Mouse (Mus musculus): ENCODE data around the gene Uncx. TPM values are rescaled to one million over a fixed set of nuclear protein-coding genes. Genes with fewer than 3 reads are reported as not detected.

Gene Uncx
- total and polyA plus RNA-seq, 3 experiments: not detected

DNA sequence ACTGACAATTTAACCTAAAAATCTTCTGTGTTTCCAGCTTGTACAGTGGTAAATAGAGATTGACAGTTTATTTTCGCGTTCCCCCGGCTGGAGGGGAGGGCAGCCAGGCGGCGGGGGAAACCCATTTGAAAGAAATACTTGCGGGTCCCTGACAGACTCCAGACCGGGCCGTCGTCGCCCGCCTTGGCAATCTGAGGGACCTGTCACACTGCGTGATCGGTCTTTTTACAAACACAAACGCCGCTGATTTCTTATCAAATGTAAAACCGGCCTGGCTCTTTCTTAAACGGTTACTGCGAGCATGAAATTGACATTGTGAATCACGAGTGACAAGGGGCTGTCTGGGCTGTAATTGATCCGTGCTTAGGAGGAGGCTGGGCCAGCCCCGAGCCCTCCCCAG, 50.5 kb downstream of the Uncx start:
- no peaks in the 10 kb centered on the region for H3K4me1 ChIP-seq (ENCODE audit: control insufficient read depth in 1 of 2, insufficient read depth in 2 of 2)
- H3K9ac ChIP-seq (ENCODE audit: insufficient read depth, low read depth): no peak overlapping the region
- no peak for DNase-seq (ENCODE audit: extremely low read depth)
- in situ Hi-C loops (cut with MboI; ENCODE audit: low pct_ligation_motif_present, low pct_unique_long_range_greater_than_20kb, low sequenced_read_pairs): loop anchor here (10.0 kb wide), 1 partner anchor 51 kb away; no protein-coding TSS in a partner anchor
- H3K79me2 ChIP-seq (replicated peaks; ENCODE audit: control insufficient read depth, extremely low read depth, insufficient read depth, poor library complexity, severe bottlenecking): no peaks in the 10 kb centered on the region
- no peak overlapping the region for H3K4me2 ChIP-seq (ENCODE audit: insufficient read depth, low read depth, poor library complexity, severe bottlenecking)
- no peak overlapping the region for H3K4me3 ChIP-seq (replicated peaks in 1 of 3; ENCODE audit: low read depth in 2 of 3, low read length in 2 of 3, poor library complexity in 1 of 3)
- no peaks in the 10 kb centered on the region for H3K36me3 ChIP-seq (replicated peaks in 1 of 2; ENCODE audit: control insufficient read depth in 1 of 2, insufficient read depth in 1 of 2, low read length in 1 of 2)
- H3K27ac ChIP-seq (ENCODE audit: insufficient read depth, low read depth): no peak overlapping the region
- dilution Hi-C loops (cut with MboI; ENCODE audit: extremely low pct_ligation_motif_present, extremely low pct_unique_long_range_greater_than_20kb, low sequenced_read_pairs): no loop called here
- TF ChIP-seq MEF2A (IDR thresholded peaks at IDR 0.05; ENCODE audit: borderline replicate concordance, low read depth, low read length) (no peak), IRF4 (IDR thresholded peaks at IDR 0.05; ENCODE audit: low read depth, low read length) (no peak), NELFE (IDR thresholded peaks at IDR 0.05; ENCODE audit: low read depth, low read length) (no peak), GABPA (IDR thresholded peaks at IDR 0.05; ENCODE audit: insufficient replicate concordance, low read depth, low read length) (no peak), CHD2 (IDR thresholded peaks at IDR 0.05; ENCODE audit: low read length) (no peak), ZNF384 (IDR thresholded peaks at IDR 0.05; ENCODE audit: low read depth, low read length) (no peak), RCOR1 (conservative IDR thresholded peaks at IDR 0.05; ENCODE audit: low read depth, low read length) (no peak), ZKSCAN1 (IDR thresholded peaks at IDR 0.05; ENCODE audit: borderline replicate concordance, low read depth, low read length) (no peak), JUND (conservative IDR thresholded peaks at IDR 0.05; ENCODE audit: low read depth, low read length) (no peak), ZC3H11A (IDR thresholded peaks at IDR 0.05; ENCODE audit: low read depth, low read length) (no peak), ELF1 (IDR thresholded peaks at IDR 0.05; ENCODE audit: low read depth, low read length) (no peak), ZMIZ1 (IDR thresholded peaks at IDR 0.05; ENCODE audit: low read depth, low read length) (no peak), MYC (IDR thresholded peaks at IDR 0.05; ENCODE audit: low read depth, low read length) (no peak), JUN (IDR thresholded peaks at IDR 0.05; ENCODE audit: insufficient read depth, low read depth, low read length) (no peak), MAFK (IDR thresholded peaks at IDR 0.05; ENCODE audit: insufficient replicate concordance, low read length) (no peak), SMC3 (IDR thresholded peaks at IDR 0.05; ENCODE audit: low read depth, low read length) (no peak), EP300 (IDR thresholded peaks at IDR 0.05; ENCODE audit: low read length) (no peak), PAX5 (IDR thresholded peaks at IDR 0.05; ENCODE audit: low read length) (no peak), POLR2AphosphoS2 (IDR thresholded peaks at IDR 0.05; ENCODE audit: low read depth, low read length) (no peak)
- H3K9me3 ChIP-seq (replicated peaks; ENCODE audit: low read length): no peaks in the 10 kb centered on the region
- H3K27me3 ChIP-seq (replicated peaks): peaks cover 64% of the 10 kb centered on the region

DNA sequence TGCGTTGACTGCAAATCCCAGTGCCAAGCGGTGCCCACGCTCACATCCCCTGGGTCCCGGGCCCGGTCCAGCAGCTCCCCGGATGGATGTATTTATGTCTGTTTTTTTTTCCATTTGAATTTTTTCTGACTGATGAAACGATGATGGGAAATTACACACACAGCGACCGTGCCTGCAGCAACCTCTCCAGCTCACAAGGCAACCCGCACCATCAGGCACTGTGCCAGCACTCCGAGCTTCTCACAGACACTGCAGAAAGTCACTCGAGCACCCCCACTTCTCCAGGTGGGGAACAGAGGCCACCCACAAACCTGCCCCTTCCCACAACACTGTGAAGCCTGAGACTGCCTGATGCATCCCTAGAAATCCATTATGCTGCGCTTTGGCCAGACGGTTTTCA, 51.7 kb downstream of the Uncx start:
- Histone ChIP-seq H3K27ac (ENCODE audit: insufficient read depth, low read depth) (no peak overlapping the region), H3K9ac (ENCODE audit: insufficient read depth, low read depth) (no peak overlapping the region), H3K79me2 (replicated peaks; ENCODE audit: control insufficient read depth, extremely low read depth, insufficient read depth, poor library complexity, severe bottlenecking) (no peaks in the 10 kb centered on the region), H3K4me2 (ENCODE audit: insufficient read depth, low read depth, poor library complexity, severe bottlenecking) (no peak overlapping the region), H3K4me3 (replicated peaks in 1 of 3; ENCODE audit: low read depth in 2 of 3, low read length in 2 of 3, poor library complexity in 1 of 3) (no peak overlapping the region), H3K9me3 (replicated peaks; ENCODE audit: low read length) (no peaks in the 10 kb centered on the region), H3K4me1 (ENCODE audit: control insufficient read depth in 1 of 2, insufficient read depth in 2 of 2) (no peaks in the 10 kb centered on the region), H3K27me3 (replicated peaks) (peaks cover 71% of the 10 kb centered on the region), H3K36me3 (replicated peaks in 1 of 2; ENCODE audit: control insufficient read depth in 1 of 2, insufficient read depth in 1 of 2, low read length in 1 of 2) (no peaks in the 10 kb centered on the region)
- DNase-seq (ENCODE audit: extremely low read depth): no peak
- in situ Hi-C loops (cut with MboI; ENCODE audit: low pct_ligation_motif_present, low pct_unique_long_range_greater_than_20kb, low sequenced_read_pairs) (loop anchor here (10.0 kb wide), 1 partner anchor 50 kb away; no protein-coding TSS in a partner anchor), dilution Hi-C loops (cut with MboI; ENCODE audit: extremely low pct_ligation_motif_present, extremely low pct_unique_long_range_greater_than_20kb, low sequenced_read_pairs) (no loop called here)
- no peak for TF ChIP-seq PAX5 (IDR thresholded peaks at IDR 0.05; ENCODE audit: low read length)

Other genes with a start within 250 kb of the Uncx start
- 73.2 and 93.9 TPM in 2 replicates for gene Adap1, start 217.9 kb upstream of the Uncx start, total RNA-seq (2012; rRNA removed)
- gene Adap1, start 217.9 kb upstream of the Uncx start, total RNA-seq (2014; rRNA removed): 53.9 and 55.3 TPM in 2 replicates
- gene Adap1, start 217.9 kb upstream of the Uncx start, polyA plus RNA-seq (2012; ENCODE audit: insufficient read length, low read depth): 61.8 and 70.7 TPM in 2 replicates
- 30.1 and 38.8 TPM in 2 replicates for gene Cox19, start 192.1 kb upstream of the Uncx start, total RNA-seq (2012; rRNA removed)
- gene Cox19, start 192.1 kb upstream of the Uncx start, total RNA-seq (2014; rRNA removed): 32.1 and 32.3 TPM in 2 replicates
- 70.1 and 74.0 TPM in 2 replicates for gene Cox19, start 192.1 kb upstream of the Uncx start, polyA plus RNA-seq (2012; ENCODE audit: insufficient read length, low read depth)
- not detected in 2 replicates for gene Cyp2w1, start 190.9 kb upstream of the Uncx start, total RNA-seq (2012; rRNA removed)
- gene Cyp2w1, start 190.9 kb upstream of the Uncx start, total RNA-seq (2014; rRNA removed): not detected in 2 replicates
- not detected in 2 replicates for gene Cyp2w1, start 190.9 kb upstream of the Uncx start, polyA plus RNA-seq (2012; ENCODE audit: insufficient read length, low read depth)
- gene Gpr146, start 165.8 kb upstream of the Uncx start, total RNA-seq (2012; rRNA removed): 0.08 and 0.13 TPM in 2 replicates
- gene Gpr146, start 165.8 kb upstream of the Uncx start, total RNA-seq (2014; rRNA removed): not detected in 2 replicates
- not detected in 2 replicates for gene Gpr146, start 165.8 kb upstream of the Uncx start, polyA plus RNA-seq (2012; ENCODE audit: insufficient read length, low read depth)
- gene C130050O18Rik, start 138.2 kb upstream of the Uncx start, total RNA-seq (2012; rRNA removed): 0.17 TPM in 1 of 2 replicates, not detected in the other
- 0.15 TPM in 1 of 2 replicates, not detected in the other for gene C130050O18Rik, start 138.2 kb upstream of the Uncx start, total RNA-seq (2014; rRNA removed)
- 0.53 and 0.54 TPM in 2 replicates for gene C130050O18Rik, start 138.2 kb upstream of the Uncx start, polyA plus RNA-seq (2012; ENCODE audit: insufficient read length, low read depth)
- gene Gper1, start 120.3 kb upstream of the Uncx start, total RNA-seq (2012; rRNA removed): 0.08 and 0.13 TPM in 2 replicates
- gene Gper1, start 120.3 kb upstream of the Uncx start, total RNA-seq (2014; rRNA removed): not detected in 2 replicates
- not detected in 2 replicates for gene Gper1, start 120.3 kb upstream of the Uncx start, polyA plus RNA-seq (2012; ENCODE audit: insufficient read length, low read depth)
- gene 3110082I17Rik, start 83.0 kb upstream of the Uncx start, total RNA-seq (2012; rRNA removed): 46.9 and 58.7 TPM in 2 replicates
- gene 3110082I17Rik, start 83.0 kb upstream of the Uncx start, total RNA-seq (2014; rRNA removed): 37.5 and 41.2 TPM in 2 replicates
- gene 3110082I17Rik, start 83.0 kb upstream of the Uncx start, polyA plus RNA-seq (2012; ENCODE audit: insufficient read length, low read depth): 100.0 and 122 TPM in 2 replicates
- gene Zfand2a, start 58.9 kb upstream of the Uncx start, total RNA-seq (2012; rRNA removed): 5.8 and 9.8 TPM in 2 replicates
- 9.2 and 10.0 TPM in 2 replicates for gene Zfand2a, start 58.9 kb upstream of the Uncx start, total RNA-seq (2014; rRNA removed)
- gene Zfand2a, start 58.9 kb upstream of the Uncx start, polyA plus RNA-seq (2012; ENCODE audit: insufficient read length, low read depth): 10.6 and 13.4 TPM in 2 replicates
- gene Micall2, start 192.8 kb downstream of the Uncx start, total RNA-seq (2012; rRNA removed): 1.7 and 2.1 TPM in 2 replicates
- gene Micall2, start 192.8 kb downstream of the Uncx start, total RNA-seq (2014; rRNA removed): 1.2 and 1.3 TPM in 2 replicates
- 1.7 and 3.0 TPM in 2 replicates for gene Micall2, start 192.8 kb downstream of the Uncx start, polyA plus RNA-seq (2012; ENCODE audit: insufficient read length, low read depth)
- gene Ints1, start 232.2 kb downstream of the Uncx start, total RNA-seq (2012; rRNA removed): 88.2 and 94.0 TPM in 2 replicates
- 19.8 and 23.2 TPM in 2 replicates for gene Ints1, start 232.2 kb downstream of the Uncx start, total RNA-seq (2014; rRNA removed)
- 47.4 and 72.1 TPM in 2 replicates for gene Ints1, start 232.2 kb downstream of the Uncx start, polyA plus RNA-seq (2012; ENCODE audit: insufficient read length, low read depth)
- 16.4 and 20.0 TPM in 2 replicates for gene Mafk, start 248.0 kb downstream of the Uncx start, total RNA-seq (2012; rRNA removed)
- gene Mafk, start 248.0 kb downstream of the Uncx start, total RNA-seq (2014; rRNA removed): 23.6 and 23.8 TPM in 2 replicates
- 24.1 and 24.7 TPM in 2 replicates for gene Mafk, start 248.0 kb downstream of the Uncx start, polyA plus RNA-seq (2012; ENCODE audit: insufficient read length, low read depth)

All from CH12.LX (cell line).